Mouse (Mus musculus) ES-E14 (cell line): Measurements from ENCODE around the gene Ctu1.

Experiments
- CHD2 ChIP-seq: IDR thresholded peaks from 2 replicates; pipeline ENCODE4 v1.6.1; 2014; ENCODE audit warnings: mild to moderate bottlenecking, low read depth, low read length, inconsistent platforms
- HCFC1 ChIP-seq: IDR thresholded peaks from 2 replicates; pipeline ENCODE4 v1.6.1; 2012; ENCODE audit warnings: low read length, inconsistent platforms, borderline replicate concordance; ENCODE audit not compliant: insufficient read depth
- MAFK ChIP-seq: IDR thresholded peaks from 2 replicates; pipeline ENCODE4 v1.6.1; 2014; ENCODE audit warnings: mild to moderate bottlenecking, low read depth, low read length, inconsistent platforms; ENCODE audit not compliant: insufficient read depth
- ZNF384 ChIP-seq: IDR thresholded peaks from 2 replicates; pipeline ENCODE4 v1.6.1; 2012; ENCODE audit warnings: low read depth, low read length, inconsistent platforms

DNA sequence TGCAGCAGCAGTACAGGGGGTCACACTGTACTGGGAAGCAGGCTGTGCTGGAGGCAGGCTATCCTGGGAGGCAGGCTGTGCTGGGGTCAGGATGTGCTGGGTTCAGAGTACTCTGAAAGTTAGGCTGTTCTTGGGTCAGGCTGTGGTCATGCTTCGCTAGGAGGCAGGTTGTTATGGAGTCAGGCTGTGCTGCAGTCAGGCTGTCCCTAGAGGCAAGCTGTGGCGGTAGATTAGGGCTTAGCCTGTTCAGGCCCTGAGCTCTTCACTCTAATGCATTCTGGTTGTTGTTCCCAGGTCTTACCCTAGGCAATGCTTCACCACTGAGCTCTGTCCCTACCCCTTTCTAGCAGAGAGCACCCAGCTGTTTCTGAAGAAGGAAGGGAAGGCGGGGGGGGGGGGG is 46.8 kb upstream of the Ctu1 start:
- TF ChIP-seq ZNF384 (no peak), CHD2 (no peak), HCFC1 (no peak), MAFK (no peak)
